ENCODE assay signal across 9 mouse cellular contexts in genomic region chr10:79682551-79682915, GRCm38 (mm10). TPM values are rescaled to one million over a fixed set of nuclear protein-coding genes. Genes with fewer than 3 reads are reported as not detected.
DNase-seq lines count a peak whose midpoint lies in the region; ATAC-seq and TF ChIP-seq lines count a peak whose summit lies in the region.
"Had no signal": no experiment of that assay in that cellular context is flagged by ENCODE, and none has a peak within 500 bp of the region (broad histone marks: within the 10 kb centered on the region; RNA-seq: fewer than 3 reads in every experiment).

No protein-coding gene starts in this region.

- no peak for ATAC-seq in liver, embryonic 12.5 days

- peaks cover 41% of the 10 kb centered on the region for H3K36me3 ChIP-seq in liver, embryonic 12.5 days
- peaks cover 24% of the 10 kb centered on the region for H3K36me3 ChIP-seq in small intestine, adult 2 months (ENCODE audit: control insufficient read depth, insufficient read depth, low read length)

- peaks cover 41% of the 10 kb centered on the region for H3K4me1 ChIP-seq in liver, embryonic 12.5 days
- peaks cover 21% of the 10 kb centered on the region for H3K4me1 ChIP-seq in small intestine, adult 2 months (ENCODE audit: control insufficient read depth, insufficient read depth, insufficient read length, low read length)

- H3K27ac ChIP-seq in liver, embryonic 12.5 days, result peak overlapping the region; percentile 96
- H3K27ac ChIP-seq in small intestine, adult 2 months (ENCODE audit: insufficient read depth, low read depth, low read length), result peak overlapping the region; percentile 66

- H3K4me3 ChIP-seq in liver, embryonic 12.5 days, result peak overlapping the region; percentile 94
- H3K4me3 ChIP-seq in small intestine, adult 2 months (ENCODE audit: low read depth, low read length), result peak overlapping the region; percentile 99

- peaks cover 10% of the 10 kb centered on the region; the same call in 1 of the 2 replicates for H3K27me3 ChIP-seq in liver, embryonic 12.5 days (replicated peaks)
- H3K27me3 ChIP-seq in small intestine, adult 2 months (ENCODE audit: control insufficient read depth, insufficient read depth, low read length), result no peaks in the 10 kb centered on the region

- H3K9me3 ChIP-seq in liver, embryonic 12.5 days (replicated peaks), result no peaks in the 10 kb centered on the region

- peak overlapping the region; percentile 87 for H3K4me2 ChIP-seq in liver, embryonic 12.5 days

- DNase-seq in adrenal gland, adult 8-10 months, result peak; percentile 63
- DNase-seq in adrenal gland, adult 18-20 months (ENCODE audit: low spot score in 2 of 2), result no peak
- DNase-seq in spleen, adult 12 weeks (ENCODE audit: low spot score), result peak; percentile 34
- DNase-seq in spleen, postnatal 14 days (ENCODE audit: low spot score in 2 of 2), result no peak
- DNase-seq in heart, postnatal 4 days, result peak; percentile 44
- no peak for DNase-seq in urinary bladder, adult 2 months (ENCODE audit: low spot score)

- H3K9ac ChIP-seq in liver, embryonic 12.5 days, result peak overlapping the region; percentile 91

- TF ChIP-seq CTCF in small intestine, adult 2 months (IDR thresholded peaks at IDR 0.05; ENCODE audit: extremely low read depth, insufficient read length, insufficient replicate concordance, low read depth, low read length), result no peak

- no peak for TF ChIP-seq POLR2A in small intestine, adult 2 months (IDR thresholded peaks at IDR 0.05; ENCODE audit: low read depth, low read length)

- WGBS in liver, embryonic 12.5 days (ENCODE audit: insufficient replicate concordance), result 0% methylated on average over 10 of the region's 10 CpGs
- under 1% methylated on average over 10 of the region's 10 CpGs for WGBS in small intestine, adult 2 months

RNA-seq across cellular contexts. Expression of gene Cdc34, which starts 0.5 kb away (rescaled TPM):
- 10 to 100 TPM; 50.9 to 77.7 (median 69.2) TPM for total RNA-seq in adrenal gland, adult 8-10 months (2022)
- 100 to 1,000 TPM in 1 of 2 experiments, 10 to 100 TPM in 1; 87.6 to 120 TPM for total RNA-seq in adrenal gland, adult 18-20 months (2021)
- total RNA-seq in heart, postnatal 4 days (2021), result 100 to 1,000 TPM; 134 to 145 TPM
- polyA plus RNA-seq in liver, embryonic 12.5 days (2016; fragmentation: Nextera tagmentation; extraction: Ambion mirVana), result 188 and 196 TPM in 2 replicates
- 101 and 163 TPM in 2 replicates for polyA plus RNA-seq in small intestine, adult 2 months (2012; rRNA removed)
- 60.6 and 70.0 TPM in 2 replicates for polyA plus RNA-seq in urinary bladder, adult 2 months (2012; rRNA removed)

RNA-seq across cellular contexts. Expression of gene Gzmm, which starts 6.3 kb away (rescaled TPM):
- total RNA-seq in adrenal gland, adult 8-10 months (2022), result 1 to 10 TPM; 1.2 to 2.2 (median 1.7) TPM
- 1 to 10 TPM; 1.2 to 1.3 TPM for total RNA-seq in adrenal gland, adult 18-20 months (2021)
- 1 to 10 TPM; 2.9 to 3.7 TPM for total RNA-seq in heart, postnatal 4 days (2021)
- polyA plus RNA-seq in liver, embryonic 12.5 days (2016; fragmentation: Nextera tagmentation; extraction: Ambion mirVana), result 0.26 and 0.41 TPM in 2 replicates
- polyA plus RNA-seq in small intestine, adult 2 months (2012; rRNA removed), result 0.11 and 0.52 TPM in 2 replicates
- polyA plus RNA-seq in urinary bladder, adult 2 months (2012; rRNA removed), result 1.1 and 1.4 TPM in 2 replicates
- total RNA-seq: hematopoietic stem cell, adult 5-6 weeks had no signal

RNA-seq across cellular contexts. Expression of gene Tpgs1, which starts 13.4 kb away (rescaled TPM):
- 10 to 100 TPM; 37.8 to 41.6 (median 39.3) TPM for total RNA-seq in adrenal gland, adult 8-10 months (2022)
- total RNA-seq in adrenal gland, adult 18-20 months (2021), result 10 to 100 TPM; 29.6 to 34.4 TPM
- total RNA-seq in heart, postnatal 4 days (2021), result 10 to 100 TPM; 18.8 to 20.3 TPM
- polyA plus RNA-seq in liver, embryonic 12.5 days (2016; fragmentation: Nextera tagmentation; extraction: Ambion mirVana), result 30.4 and 34.2 TPM in 2 replicates
- 76.0 and 138 TPM in 2 replicates for polyA plus RNA-seq in small intestine, adult 2 months (2012; rRNA removed)
- polyA plus RNA-seq in urinary bladder, adult 2 months (2012; rRNA removed), result 29.1 and 33.7 TPM in 2 replicates

RNA-seq across cellular contexts. Expression of gene Madcam1, which starts 18.2 kb away (rescaled TPM):
- not detected for total RNA-seq in adrenal gland, adult 8-10 months (2022)
- total RNA-seq in adrenal gland, adult 18-20 months (2021), result not detected
- total RNA-seq in heart, postnatal 4 days (2021), result under 1 TPM; 0.36 to 0.67 TPM
- polyA plus RNA-seq in liver, embryonic 12.5 days (2016; fragmentation: Nextera tagmentation; extraction: Ambion mirVana), result 0.32 and 0.54 TPM in 2 replicates
- polyA plus RNA-seq in small intestine, adult 2 months (2012; rRNA removed), result 9.9 and 20.7 TPM in 2 replicates
- polyA plus RNA-seq in urinary bladder, adult 2 months (2012; rRNA removed), result not detected in 2 replicates
- total RNA-seq: hematopoietic stem cell, adult 5-6 weeks had no signal

RNA-seq across cellular contexts. Expression of gene Bsg, which starts 21.8 kb away (rescaled TPM):
- 100 to 1,000 TPM; 578 to 598 (median 581) TPM for total RNA-seq in adrenal gland, adult 8-10 months (2022)
- total RNA-seq in adrenal gland, adult 18-20 months (2021), result 100 to 1,000 TPM; 618 to 637 TPM
- total RNA-seq in heart, postnatal 4 days (2021), result 100 to 1,000 TPM; 793 to 876 TPM
- 1,008 and 1,045 TPM in 2 replicates for polyA plus RNA-seq in liver, embryonic 12.5 days (2016; fragmentation: Nextera tagmentation; extraction: Ambion mirVana)
- polyA plus RNA-seq in small intestine, adult 2 months (2012; rRNA removed), result 1,266 and 1,465 TPM in 2 replicates
- 614 and 631 TPM in 2 replicates for polyA plus RNA-seq in urinary bladder, adult 2 months (2012; rRNA removed)

Comparison
In these comparisons a context has a peak if more than half of its experiments do, and no peak if none do; other contexts are left out.
1. DNase-seq: peak in adrenal gland, adult 8-10 months (single experiment), spleen, adult 12 weeks (single experiment) and heart, postnatal 4 days (single experiment); none in adrenal gland, adult 18-20 months (0 of 2), spleen, postnatal 14 days (0 of 2) and urinary bladder, adult 2 months (single experiment).